8 mouse cellular contexts compared by ENCODE assay signal in genomic region chr6:49213581-49214085, GRCm38 (mm10). TPM values are rescaled to one million over a fixed set of nuclear protein-coding genes. Genes with fewer than 3 reads are reported as not detected.
DNase-seq lines count a peak whose midpoint lies in the region; ATAC-seq and TF ChIP-seq lines count a peak whose summit lies in the region.

No protein-coding gene starts in this region.

- H3K9me3 ChIP-seq in kidney, postnatal 0 days (replicated peaks; ENCODE audit: low read length), result no peaks in the 10 kb centered on the region
- H3K9me3 ChIP-seq in midbrain, embryonic 13.5 days, result no peaks in the 10 kb centered on the region

- H3K4me1 ChIP-seq in kidney, postnatal 0 days (replicated peaks; ENCODE audit: insufficient read depth, low read length), result peaks cover 20% of the 10 kb centered on the region
- H3K4me1 ChIP-seq in midbrain, embryonic 13.5 days (replicated peaks), result peaks cover 56% of the 10 kb centered on the region

- H3K27me3 ChIP-seq in kidney, postnatal 0 days (ENCODE audit: insufficient read depth, low read length), result no peaks in the 10 kb centered on the region
- no peaks in the 10 kb centered on the region for H3K27me3 ChIP-seq in midbrain, embryonic 13.5 days

- peak overlapping the region; percentile 96 for H3K4me2 ChIP-seq in kidney, postnatal 0 days (ENCODE audit: low read length)
- H3K4me2 ChIP-seq in midbrain, embryonic 13.5 days (replicated peaks), result peak overlapping the region; percentile 89

- DNase-seq in layer of hippocampus, adult 2 months (ENCODE audit: low spot score in 2 of 2), result no peak
- DNase-seq in layer of hippocampus, postnatal 14 days (ENCODE audit: low spot score in 2 of 2), result no peak
- peak; percentile 47 for DNase-seq in adipocyte (ENCODE audit: low spot score)
- DNase-seq in gastrocnemius, postnatal 14 days, result peak; percentile 34
- DNase-seq in kidney, postnatal 0 days (ENCODE audit: low spot score), result peak; percentile 32
- DNase-seq in thymus, postnatal 0 days (ENCODE audit: low spot score), result peak; percentile 36
- DNase-seq in layer of hippocampus, postnatal 10 days (ENCODE audit: low spot score in 2 of 2), result no peak

- TF ChIP-seq CTCF in layer of hippocampus, adult 2 months (conservative IDR thresholded peaks at IDR 0.05), result no peak
- no peak for TF ChIP-seq CTCF in kidney, postnatal 0 days (IDR thresholded peaks at IDR 0.05; ENCODE audit: low read depth)

- H3K36me3 ChIP-seq in kidney, postnatal 0 days (ENCODE audit: insufficient read depth, low read length), result no peaks in the 10 kb centered on the region
- no peaks in the 10 kb centered on the region for H3K36me3 ChIP-seq in midbrain, embryonic 13.5 days

- intact Hi-C loops in gastrocnemius, postnatal 14 days (cut with DNase I; ENCODE audit: low total_unique reads), result loop anchor here (10.0 kb wide), 1 partner anchor 1971 kb away; no protein-coding TSS in a partner anchor

- H3K4me3 ChIP-seq in layer of hippocampus, adult 2 months, result peak overlapping the region; percentile 31
- peak overlapping the region; percentile 74 for H3K4me3 ChIP-seq in kidney, postnatal 0 days (replicated peaks; ENCODE audit: low read depth, low read length)
- peak overlapping the region; percentile 83 for H3K4me3 ChIP-seq in midbrain, embryonic 13.5 days (replicated peaks)

- under 1% methylated on average over 47 of the region's 50 CpGs for WGBS in kidney, postnatal 0 days
- under 1% methylated on average over 50 of the region's 50 CpGs for whole genome bisulfite sequencing in midbrain, embryonic 13.5 days

- H3K9ac ChIP-seq in kidney, postnatal 0 days (ENCODE audit: low read depth, low read length), result peak overlapping the region; percentile 81
- peak overlapping the region; percentile 95 for H3K9ac ChIP-seq in midbrain, embryonic 13.5 days (replicated peaks)

- H3K27ac ChIP-seq in layer of hippocampus, adult 2 months, result no peak overlapping the region
- peak overlapping the region; percentile 87 for H3K27ac ChIP-seq in kidney, postnatal 0 days
- H3K27ac ChIP-seq in midbrain, embryonic 13.5 days, result peak overlapping the region; percentile 96

- ATAC-seq in kidney, postnatal 0 days (replicated peaks; ENCODE audit: low FRiP score, low read depth), result peak; percentile 10; the same call in 1 of the 2 replicates
- ATAC-seq in midbrain, embryonic 13.5 days, result peak; percentile 14; the same call in 1 of the 2 replicates

RNA-seq across cellular contexts. Expression of gene Igf2bp3, which starts 1.1 kb away (rescaled TPM):
- not detected for total RNA-seq in layer of hippocampus, adult 2 months (2021)
- total RNA-seq in layer of hippocampus, postnatal 14 days (2021), result under 1 TPM; 0.24 to 0.35 TPM
- 1 to 10 TPM in 1 of 2 experiments, under 1 TPM in 1; 0.86 to 1.1 TPM for total RNA-seq in gastrocnemius, postnatal 14 days (2021)
- polyA plus RNA-seq in kidney, postnatal 0 days (2015; fragmentation: Nextera tagmentation; extraction: Ambion mirVana), result 20.5 and 20.6 TPM in 2 replicates
- polyA plus RNA-seq in midbrain, embryonic 13.5 days (2015; fragmentation: Nextera tagmentation; extraction: Ambion mirVana), result 53.7 and 57.8 TPM in 2 replicates
- polyA plus RNA-seq in thymus, postnatal 0 days (2015; fragmentation: Nextera tagmentation; extraction: Ambion mirVana), result 59.2 and 71.3 TPM in 2 replicates
- total RNA-seq in layer of hippocampus, postnatal 10 days (2021), result 1 to 10 TPM; 1.4 TPM

RNA-seq across cellular contexts. Expression of gene Tra2a, which starts 50.2 kb away (rescaled TPM):
- total RNA-seq in layer of hippocampus, adult 2 months (2021), result 10 to 100 TPM; 69.9 to 86.9 TPM
- 10 to 100 TPM; 76.0 to 85.7 TPM for total RNA-seq in layer of hippocampus, postnatal 14 days (2021)
- total RNA-seq in gastrocnemius, postnatal 14 days (2021), result 10 to 100 TPM; 15.8 to 18.1 TPM
- polyA plus RNA-seq in kidney, postnatal 0 days (2015; fragmentation: Nextera tagmentation; extraction: Ambion mirVana), result 60.9 and 69.0 TPM in 2 replicates
- 160 and 164 TPM in 2 replicates for polyA plus RNA-seq in midbrain, embryonic 13.5 days (2015; fragmentation: Nextera tagmentation; extraction: Ambion mirVana)
- 90.5 and 99.0 TPM in 2 replicates for polyA plus RNA-seq in thymus, postnatal 0 days (2015; fragmentation: Nextera tagmentation; extraction: Ambion mirVana)
- total RNA-seq in layer of hippocampus, postnatal 10 days (2021), result 10 to 100 TPM; 76.6 to 76.9 TPM

Comparison
In these comparisons a context has a peak if more than half of its experiments do, and no peak if none do; other contexts are left out.
1. DNase-seq: peak in adipocyte (single experiment), gastrocnemius, postnatal 14 days (single experiment), kidney, postnatal 0 days (single experiment) and thymus, postnatal 0 days (single experiment); none in layer of hippocampus, adult 2 months (0 of 2), layer of hippocampus, postnatal 14 days (0 of 2) and layer of hippocampus, postnatal 10 days (0 of 2).
2. H3K4me3 ChIP-seq: peak in every context shown above with its lines; median percentile 83 in midbrain, embryonic 13.5 days; 74 in kidney, postnatal 0 days; 31 in layer of hippocampus, adult 2 months.